Mouse (Mus musculus) hindlimb bud, embryonic 11.5 days (tissue): Measurements from ENCODE around the gene Sh3gl1.
"Not testable (repeated sequence)": the region's sequence is repeated elsewhere in the genome, so short reads cannot be mapped to it uniquely, and the experiment has no call there.

Source experiments
- DNase-seq: peaks from one replicate; pipeline ENCODE4 v3.0.0-alpha.2; 2012; ENCODE audit warnings: low read depth, low spot score; ENCODE audit errors: extremely low spot score

Gene Sh3gl1

GRCm38 (mm10) chr17:56036176-56036900 is at the start of gene Sh3gl1:
Sh3gl1 (minus strand) TSS chr17:56036635.
- peak; percentile 95 for DNase-seq

GRCm38 (mm10) chr17:56080781-56081585 is 44.5 kb upstream of the Sh3gl1 start:
- peak; percentile 66 for DNase-seq

GRCm38 (mm10) chr17:56079921-56080320 is 43.5 kb upstream of the Sh3gl1 start:
- DNase-seq, result no peak

GRCm38 (mm10) chr17:56078880-56079795 is 42.7 kb upstream of the Sh3gl1 start, which contains the start of gene Hdgfl2:
Hdgfl2 (plus strand) TSS chr17:56079634.
- DNase-seq, result peak; percentile 98

- not testable (repeated sequence) for DNase-seq
These were observed 41.9 kb upstream of the Sh3gl1 start for GRCm38 (mm10) chr17:56078361-56078760.

- DNase-seq, result no peak
These were observed 41.1 kb upstream of the Sh3gl1 start for GRCm38 (mm10) chr17:56077523-56077922.

GRCm38 (mm10) chr17:56074827-56075208 is 38.4 kb upstream of the Sh3gl1 start, which contains the start of gene Ubxn6:
Ubxn6 (minus strand) TSS chr17:56075028.
- peak; percentile 71 for DNase-seq

GRCm38 (mm10) chr17:56074097-56074826 is 37.8 kb upstream of the Sh3gl1 start:
- no peak for DNase-seq

- DNase-seq, result no peak
These were observed 35.8 kb upstream of the Sh3gl1 start for GRCm38 (mm10) chr17:56072243-56072642.

GRCm38 (mm10) chr17:56071126-56071525 is 34.7 kb upstream of the Sh3gl1 start:
- DNase-seq, result no peak

GRCm38 (mm10) chr17:56069066-56069465 is 32.6 kb upstream of the Sh3gl1 start:
- DNase-seq, result no peak

- DNase-seq, result no peak
These were observed 30.0 kb upstream of the Sh3gl1 start for GRCm38 (mm10) chr17:56066451-56066850.

GRCm38 (mm10) chr17:56065715-56066114 is 29.3 kb upstream of the Sh3gl1 start:
- DNase-seq, result not testable (repeated sequence)

- DNase-seq, result no peak
These were observed 25.6 kb upstream of the Sh3gl1 start for GRCm38 (mm10) chr17:56062081-56062480.

GRCm38 (mm10) chr17:56057381-56058120 is 21.1 kb upstream of the Sh3gl1 start:
- DNase-seq, result no peak

- no peak for DNase-seq
These were observed 19.7 kb upstream of the Sh3gl1 start for GRCm38 (mm10) chr17:56055945-56056678.

GRCm38 (mm10) chr17:56054938-56055337 is 18.5 kb upstream of the Sh3gl1 start:
- DNase-seq, result no peak

- DNase-seq, result no peak
These were observed 14.9 kb upstream of the Sh3gl1 start for GRCm38 (mm10) chr17:56051369-56051768.

GRCm38 (mm10) chr17:56040857-56041163 is 4.4 kb upstream of the Sh3gl1 start:
- no peak for DNase-seq
